Mouse (Mus musculus) heart, adult 2 months (tissue): ENCODE results near the gene Pde1a.

ENCODE experiments used
- CTCF ChIP-seq: fragments of 200-600 bp; IDR thresholded peaks from 2 replicates; pipeline ENCODE4 v1.8.1; 2022; ENCODE audit warnings: antibody characterized with exemption, mild to moderate bottlenecking, moderate library complexity
- EP300 ChIP-seq: fragments of 200-500 bp; IDR thresholded peaks from 2 replicates; pipeline ENCODE4 v1.6.1; 2011; ENCODE audit warnings: low read depth, low read length, control low read depth; ENCODE audit not compliant: insufficient read depth
- POLR2A ChIP-seq: fragments of 200-500 bp; IDR thresholded peaks from 2 replicates; pipeline ENCODE4 v1.6.1; 2011; ENCODE audit warnings: mild to moderate bottlenecking, low read depth, low read length, control low read depth; ENCODE audit not compliant: insufficient read depth

DNA sequence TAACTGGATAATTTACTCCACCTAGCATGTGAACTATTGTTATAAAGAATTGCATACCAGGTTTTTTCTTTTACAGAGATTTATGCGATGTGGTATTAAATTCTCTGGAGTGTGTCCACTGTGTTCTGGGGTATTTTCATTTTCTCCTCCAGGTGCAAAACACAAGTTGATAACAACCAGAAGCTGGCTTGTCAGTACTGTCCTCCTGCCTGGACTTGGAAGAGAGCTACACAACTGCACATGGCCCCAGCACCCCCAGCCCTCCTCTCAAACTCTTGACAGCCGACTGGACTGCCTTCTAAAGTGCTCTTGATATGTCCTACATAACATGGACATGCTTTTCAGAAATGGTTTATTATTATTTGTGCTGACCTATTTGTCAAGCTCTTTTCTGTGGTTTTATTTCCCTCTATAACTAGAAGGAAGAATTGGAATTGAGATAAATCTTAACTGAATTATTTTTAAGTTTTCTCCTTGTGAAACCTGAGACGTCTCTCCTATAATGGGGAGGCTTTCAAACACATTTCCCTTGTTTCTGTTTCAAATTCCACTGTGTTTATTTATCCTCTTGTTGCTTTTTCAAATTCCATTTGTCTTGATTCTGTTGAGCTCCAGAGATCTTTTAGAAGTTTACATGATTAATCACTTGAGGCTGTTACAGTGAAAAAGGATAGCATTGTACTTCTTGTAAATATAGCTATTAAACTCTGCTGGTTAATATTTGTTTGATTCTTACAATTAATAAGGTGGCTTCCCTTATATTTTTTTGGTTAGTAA is 313.4 kb downstream of the Pde1a start:
- TF ChIP-seq CTCF (no peak), EP300 (no peak), POLR2A (no peak)
